Mouse (Mus musculus): ENCODE results near the gene Foxp3. TPM values are rescaled to one million over a fixed set of nuclear protein-coding genes. Genes with fewer than 3 reads are reported as not detected.

Gene Foxp3
- polyA plus RNA-seq (2014; fragmentation: Illumina TruSeq; extraction: RNeasy Lipid Tissue Mini Kit (QIAGEN cat#74804); ENCODE audit: low read depth, low replicate concordance): not detected

GRCm38 (mm10) chrX:7573176-7574086 lies at the start of gene Foxp3:
Gene Foxp3, plus strand, starts transcription at chrX:7573644.

GRCm38 (mm10) chrX:7574087-7574884 lies 842 bp downstream of the Foxp3 start, which contains the start of gene Ppp1r3f:
Gene Ppp1r3f, minus strand, starts transcription at chrX:7574283.

GRCm38 (mm10) chrX:7604879-7605574 lies 31.6 kb downstream of the Foxp3 start, which contains the start of gene Ccdc22:
Gene Ccdc22, minus strand, starts transcription at chrX:7605517.

GRCm38 (mm10) chrX:7606783-7607182 lies 33.3 kb downstream of the Foxp3 start, which contains the start of gene Cacna1f:
Gene Cacna1f, plus strand, starts transcription at chrX:7607083.

GRCm38 (mm10) chrX:7638401-7639091 lies 65.1 kb downstream of the Foxp3 start, which contains the start of gene Syp:
Gene Syp, plus strand, starts transcription at chrX:7638471.

Other genes starting within 250 kb of the Foxp3 start
- 5.0 TPM for gene Usp27x, start 197.8 kb upstream of the Foxp3 start, polyA plus RNA-seq (2014; fragmentation: Illumina TruSeq; extraction: RNeasy Lipid Tissue Mini Kit (QIAGEN cat#74804); ENCODE audit: low read depth, low replicate concordance)
- gene Ppp1r3f, start 639 bp downstream of the Foxp3 start, polyA plus RNA-seq (2014; fragmentation: Illumina TruSeq; extraction: RNeasy Lipid Tissue Mini Kit (QIAGEN cat#74804); ENCODE audit: low read depth, low replicate concordance): 1.6 TPM
- gene Ccdc22, start 31.9 kb downstream of the Foxp3 start, polyA plus RNA-seq (2014; fragmentation: Illumina TruSeq; extraction: RNeasy Lipid Tissue Mini Kit (QIAGEN cat#74804); ENCODE audit: low read depth, low replicate concordance): 0.13 TPM
- not detected for gene Cacna1f, start 33.4 kb downstream of the Foxp3 start, polyA plus RNA-seq (2014; fragmentation: Illumina TruSeq; extraction: RNeasy Lipid Tissue Mini Kit (QIAGEN cat#74804); ENCODE audit: low read depth, low replicate concordance)
- 0.15 TPM for gene Syp, start 64.8 kb downstream of the Foxp3 start, polyA plus RNA-seq (2014; fragmentation: Illumina TruSeq; extraction: RNeasy Lipid Tissue Mini Kit (QIAGEN cat#74804); ENCODE audit: low read depth, low replicate concordance)
- 0.69 TPM for gene Prickle3, start 83.6 kb downstream of the Foxp3 start, polyA plus RNA-seq (2014; fragmentation: Illumina TruSeq; extraction: RNeasy Lipid Tissue Mini Kit (QIAGEN cat#74804); ENCODE audit: low read depth, low replicate concordance)
- 3.8 TPM for gene Plp2, start 97.7 kb downstream of the Foxp3 start, polyA plus RNA-seq (2014; fragmentation: Illumina TruSeq; extraction: RNeasy Lipid Tissue Mini Kit (QIAGEN cat#74804); ENCODE audit: low read depth, low replicate concordance)
- not detected for gene Magix, start 107.6 kb downstream of the Foxp3 start, polyA plus RNA-seq (2014; fragmentation: Illumina TruSeq; extraction: RNeasy Lipid Tissue Mini Kit (QIAGEN cat#74804); ENCODE audit: low read depth, low replicate concordance)
- gene Gpkow, start 123.5 kb downstream of the Foxp3 start, polyA plus RNA-seq (2014; fragmentation: Illumina TruSeq; extraction: RNeasy Lipid Tissue Mini Kit (QIAGEN cat#74804); ENCODE audit: low read depth, low replicate concordance): 14.2 TPM
- gene Wdr45, start 140.7 kb downstream of the Foxp3 start, polyA plus RNA-seq (2014; fragmentation: Illumina TruSeq; extraction: RNeasy Lipid Tissue Mini Kit (QIAGEN cat#74804); ENCODE audit: low read depth, low replicate concordance): 1.1 TPM
- gene Gm45208, start 148.6 kb downstream of the Foxp3 start, polyA plus RNA-seq (2014; fragmentation: Illumina TruSeq; extraction: RNeasy Lipid Tissue Mini Kit (QIAGEN cat#74804); ENCODE audit: low read depth, low replicate concordance): not detected
- 0.57 TPM for gene Praf2, start 154.8 kb downstream of the Foxp3 start, polyA plus RNA-seq (2014; fragmentation: Illumina TruSeq; extraction: RNeasy Lipid Tissue Mini Kit (QIAGEN cat#74804); ENCODE audit: low read depth, low replicate concordance)
- 0.25 TPM for gene Ccdc120, start 177.3 kb downstream of the Foxp3 start, polyA plus RNA-seq (2014; fragmentation: Illumina TruSeq; extraction: RNeasy Lipid Tissue Mini Kit (QIAGEN cat#74804); ENCODE audit: low read depth, low replicate concordance)
- 8.1 TPM for gene Tfe3, start 188.9 kb downstream of the Foxp3 start, polyA plus RNA-seq (2014; fragmentation: Illumina TruSeq; extraction: RNeasy Lipid Tissue Mini Kit (QIAGEN cat#74804); ENCODE audit: low read depth, low replicate concordance)
- gene Gripap1, start 216.1 kb downstream of the Foxp3 start, polyA plus RNA-seq (2014; fragmentation: Illumina TruSeq; extraction: RNeasy Lipid Tissue Mini Kit (QIAGEN cat#74804); ENCODE audit: low read depth, low replicate concordance): 10.5 TPM
- gene Kcnd1, start 248.6 kb downstream of the Foxp3 start, polyA plus RNA-seq (2014; fragmentation: Illumina TruSeq; extraction: RNeasy Lipid Tissue Mini Kit (QIAGEN cat#74804); ENCODE audit: low read depth, low replicate concordance): 0.41 TPM

All from testis, adult 10 weeks (tissue).